Mouse (Mus musculus) frontal cortex, adult (tissue): Measurements from ENCODE around the gene Kcnma1.

Experiments
- ATAC-seq: cut with Nextera tagmentation; 2 replicates; pipeline ENCODE4 v1.9.2; 2017; ENCODE audit warnings: mild to moderate bottlenecking, moderate library complexity, mixed read lengths; ENCODE audit not compliant: low TSS enrichment

Gene Kcnma1

GRCm38 (mm10) chr14:23857034-23857433 is 157.3 kb downstream of the Kcnma1 start:
- no peak for ATAC-seq

GRCm38 (mm10) chr14:23854946-23855345 is 159.3 kb downstream of the Kcnma1 start:
- no peak for ATAC-seq

- 0 out of 2 replicates have a peak, but pooled peaks have one; percentile 26 for ATAC-seq
Measured at GRCm38 (mm10) chr14:23848529-23849141, 165.7 kb downstream of the Kcnma1 start.

- no peak for ATAC-seq
Measured at GRCm38 (mm10) chr14:23846706-23847105, 167.6 kb downstream of the Kcnma1 start.

GRCm38 (mm10) chr14:23842025-23842424 is 172.3 kb downstream of the Kcnma1 start:
- ATAC-seq, result peak; percentile 82

GRCm38 (mm10) chr14:23839613-23840012 is 174.7 kb downstream of the Kcnma1 start:
- no peak for ATAC-seq

GRCm38 (mm10) chr14:23835387-23836111 is 178.7 kb downstream of the Kcnma1 start:
- ATAC-seq, result no peak

GRCm38 (mm10) chr14:23831284-23831683 is 183.0 kb downstream of the Kcnma1 start:
- peak; percentile 14; the same call in 1 of the 2 replicates for ATAC-seq

GRCm38 (mm10) chr14:23830316-23830715 is 184.0 kb downstream of the Kcnma1 start:
- ATAC-seq, result no peak

GRCm38 (mm10) chr14:23828711-23829320 is 185.5 kb downstream of the Kcnma1 start:
- 0 out of 2 replicates have a peak, but pooled peaks have one; percentile 13 for ATAC-seq

- no peak for ATAC-seq
Measured at GRCm38 (mm10) chr14:23824937-23825336, 189.4 kb downstream of the Kcnma1 start.

GRCm38 (mm10) chr14:23824267-23824666 is 190.0 kb downstream of the Kcnma1 start:
- peak; percentile 11 for ATAC-seq

GRCm38 (mm10) chr14:23817585-23817984 is 196.7 kb downstream of the Kcnma1 start:
- peak; percentile 62 for ATAC-seq

- no peak for ATAC-seq
Measured at GRCm38 (mm10) chr14:23810081-23810480, 204.2 kb downstream of the Kcnma1 start.

- ATAC-seq, result no peak
Measured at GRCm38 (mm10) chr14:23809124-23809523, 205.2 kb downstream of the Kcnma1 start.

- no peak for ATAC-seq
Measured at GRCm38 (mm10) chr14:23806378-23806777, 207.9 kb downstream of the Kcnma1 start.

- peak; percentile 95 for ATAC-seq
Measured at GRCm38 (mm10) chr14:23796878-23797277, 217.4 kb downstream of the Kcnma1 start.

- no peak for ATAC-seq
Measured at GRCm38 (mm10) chr14:23792674-23793073, 221.6 kb downstream of the Kcnma1 start.

GRCm38 (mm10) chr14:23792076-23792475 is 222.2 kb downstream of the Kcnma1 start:
- no peak for ATAC-seq

GRCm38 (mm10) chr14:23791261-23791691 is 223.0 kb downstream of the Kcnma1 start:
- peak; percentile 67 for ATAC-seq

- ATAC-seq, result peak; percentile 3; the same call in 1 of the 2 replicates
Measured at GRCm38 (mm10) chr14:23786687-23787073, 227.6 kb downstream of the Kcnma1 start.

- ATAC-seq, result peak; percentile 45
Measured at GRCm38 (mm10) chr14:23785921-23786686, 228.2 kb downstream of the Kcnma1 start.
